In the genomic region with DNA sequence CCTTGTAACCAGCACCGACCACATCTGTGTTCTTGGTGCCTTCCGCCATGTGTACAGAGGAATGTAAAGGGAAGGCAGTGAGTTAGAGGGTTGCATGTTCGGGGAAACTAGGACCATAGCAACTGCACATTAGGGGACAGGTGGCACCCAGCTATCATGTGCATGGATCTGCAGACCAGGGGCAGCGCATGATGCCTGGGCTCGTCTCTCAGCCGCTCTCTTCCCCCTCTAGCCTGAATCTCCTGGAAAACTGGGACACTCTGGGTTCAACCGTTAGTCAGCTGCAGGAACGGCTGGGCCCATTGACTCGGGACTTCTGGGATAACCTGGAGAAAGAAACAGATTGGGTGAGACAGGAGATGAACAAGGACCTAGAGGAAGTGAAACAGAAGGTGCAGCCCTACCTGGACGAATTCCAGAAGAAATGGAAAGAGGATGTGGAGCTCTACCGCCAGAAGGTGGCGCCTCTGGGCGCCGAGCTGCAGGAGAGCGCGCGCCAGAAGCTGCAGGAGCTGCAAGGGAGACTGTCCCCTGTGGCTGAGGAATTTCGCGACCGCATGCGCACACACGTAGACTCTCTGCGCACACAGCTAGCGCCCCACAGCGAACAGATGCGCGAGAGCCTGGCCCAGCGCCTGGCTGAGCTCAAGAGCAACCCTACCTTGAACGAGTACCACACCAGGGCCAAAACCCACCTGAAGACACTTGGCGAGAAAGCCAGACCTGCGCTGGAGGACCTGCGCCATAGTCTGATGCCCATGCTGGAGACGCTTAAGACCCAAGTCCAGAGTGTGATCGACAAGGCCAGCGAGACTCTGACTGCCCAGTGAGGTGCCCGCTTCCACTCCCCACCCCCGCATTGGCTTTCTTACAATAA, we compare ENCODE assay signal across 8 mouse cellular contexts. TPM values are rescaled to one million over a fixed set of nuclear protein-coding genes. Genes with fewer than 3 reads are reported as not detected.
A peak's percentile ranks its signal among the peaks of the same experiment; 100 is the strongest.
DNase-seq lines count a peak whose midpoint lies in the region; ATAC-seq lines count a peak whose summit lies in the region.

No protein-coding gene starts in this region.

- ATAC-seq in common myeloid progenitor, adult 5-6 weeks (replicated peaks; ENCODE audit: low read depth, poor library complexity, severe bottlenecking): peak; percentile 95
- peak; percentile 21 for ATAC-seq in inflammation-experienced regulatory T-cells, adult 6 months
- peak; percentile 97 for ATAC-seq in megakaryocyte progenitor cell, adult 5-6 weeks (replicated peaks; ENCODE audit: poor library complexity)

- peak; percentile 96 for DNase-seq in ZHBTc4 (ENCODE audit: low read depth, low spot score)
- peak; percentile 84 for DNase-seq in gastrocnemius, postnatal 14 days
- peak; percentile 81 to 93 for DNase-seq in left cerebral cortex, adult 9 months (ENCODE audit: low spot score in 2 of 2)
- peak; percentile 88 for DNase-seq in right cerebral cortex, postnatal 4 days
- DNase-seq in yolk sac, embryonic 10.5 days (ENCODE audit: low spot score): peak; percentile 81

- intact Hi-C loops in gastrocnemius, postnatal 14 days (cut with DNase I; ENCODE audit: low total_unique reads): no loop called here

RNA-seq across cellular contexts. Expression of gene Apoa1, which starts 1.4 kb away (rescaled TPM):
- total RNA-seq in common myeloid progenitor, adult 5-6 weeks (2017): not detected in 2 replicates
- not detected for total RNA-seq in gastrocnemius, postnatal 14 days (2021)
- not detected for polyA plus RNA-seq in inflammation-experienced regulatory T-cells, adult 6 months (2017; shearing (Covaris generic))
- total RNA-seq in megakaryocyte progenitor cell, adult 5-6 weeks (2015): not detected in 2 replicates
- not detected in 2 replicates for total RNA-seq in megakaryocyte progenitor cell, adult 5-6 weeks (2017)

RNA-seq across cellular contexts. Expression of gene Apoc3, which starts 5.6 kb away (rescaled TPM):
- not detected in 2 replicates for total RNA-seq in common myeloid progenitor, adult 5-6 weeks (2017)
- total RNA-seq in gastrocnemius, postnatal 14 days (2021): not detected
- polyA plus RNA-seq in inflammation-experienced regulatory T-cells, adult 6 months (2017; shearing (Covaris generic)): not detected
- not detected in 2 replicates for total RNA-seq in megakaryocyte progenitor cell, adult 5-6 weeks (2015)
- not detected in 2 replicates for total RNA-seq in megakaryocyte progenitor cell, adult 5-6 weeks (2017)

RNA-seq across cellular contexts. Expression of gene Apoa4, which starts 10.7 kb away (rescaled TPM):
- total RNA-seq in common myeloid progenitor, adult 5-6 weeks (2017): not detected in 2 replicates
- total RNA-seq in gastrocnemius, postnatal 14 days (2021): not detected
- polyA plus RNA-seq in inflammation-experienced regulatory T-cells, adult 6 months (2017; shearing (Covaris generic)): not detected
- not detected in 2 replicates for total RNA-seq in megakaryocyte progenitor cell, adult 5-6 weeks (2015)
- not detected in 2 replicates for total RNA-seq in megakaryocyte progenitor cell, adult 5-6 weeks (2017)

RNA-seq across cellular contexts. Expression of gene Apoa5, which starts 38.6 kb away (rescaled TPM):
- total RNA-seq in common myeloid progenitor, adult 5-6 weeks (2017): not detected in 2 replicates
- not detected for total RNA-seq in gastrocnemius, postnatal 14 days (2021)
- not detected for polyA plus RNA-seq in inflammation-experienced regulatory T-cells, adult 6 months (2017; shearing (Covaris generic))
- not detected in 2 replicates for total RNA-seq in megakaryocyte progenitor cell, adult 5-6 weeks (2015)
- total RNA-seq in megakaryocyte progenitor cell, adult 5-6 weeks (2017): not detected in 2 replicates

RNA-seq across cellular contexts. Expression of gene Zpr1, which starts 43.1 kb away (rescaled TPM):
- total RNA-seq in common myeloid progenitor, adult 5-6 weeks (2017): 50.0 and 51.2 TPM in 2 replicates
- total RNA-seq in gastrocnemius, postnatal 14 days (2021): 10 to 100 TPM; 17.4 to 18.1 TPM
- 10 to 100 TPM; 30.3 to 38.3 (median 37.5) TPM for polyA plus RNA-seq in inflammation-experienced regulatory T-cells, adult 6 months (2017; shearing (Covaris generic))
- 37.9 and 39.9 TPM in 2 replicates for total RNA-seq in megakaryocyte progenitor cell, adult 5-6 weeks (2015)
- total RNA-seq in megakaryocyte progenitor cell, adult 5-6 weeks (2017): 35.1 and 39.7 TPM in 2 replicates

Comparison
In these comparisons a context has a peak if more than half of its experiments do, and no peak if none do; other contexts are left out.
1. Peak in every context shown above with its lines: DNase-seq and ATAC-seq.
2. ATAC-seq: peak in every context shown above with its lines; median percentile 97 in megakaryocyte progenitor cell, adult 5-6 weeks; 95 in common myeloid progenitor, adult 5-6 weeks; 21 in inflammation-experienced regulatory T-cells, adult 6 months.